Mouse (Mus musculus) liver, embryonic 15.5 days (tissue): Measurements from ENCODE around the gene Slc22a15. TPM values are rescaled to one million over a fixed set of nuclear protein-coding genes. Genes with fewer than 3 reads are reported as not detected.

Source experiments
- ATAC-seq: fragments of 200-750 bp; cut with Nextera tagmentation; 2 replicates; pipeline ENCODE4 v1.8.0; 2017; ENCODE audit warnings: moderate number of reproducible peaks, mild to moderate bottlenecking, moderate library complexity; ENCODE audit not compliant: insufficient read depth
- H3K27ac ChIP-seq: fragments of 300-500 bp; sonication (generic); replicated peaks from 2 replicates; pipeline ENCODE4 v1.5.1; 2015; ENCODE audit warnings: mild to moderate bottlenecking, inconsistent platforms
- H3K27me3 ChIP-seq: fragments of 300-500 bp; sonication (generic); 2 replicates; pipeline ENCODE4 v1.6.1; 2015; ENCODE audit warnings: mild to moderate bottlenecking, inconsistent platforms
- H3K36me3 ChIP-seq: fragments of 300-500 bp; sonication (generic); replicated peaks from 2 replicates; pipeline ENCODE4 v1.6.1; 2015; ENCODE audit warnings: moderate library complexity, mild to moderate bottlenecking, inconsistent platforms
- H3K4me1 ChIP-seq: fragments of 300-500 bp; sonication (generic); replicated peaks from 2 replicates; pipeline ENCODE4 v1.6.1; 2015; ENCODE audit warnings: inconsistent platforms
- H3K4me2 ChIP-seq: fragments of 300-500 bp; sonication (generic); 2 replicates; pipeline ENCODE4 v1.6.1; 2015; ENCODE audit warnings: moderate library complexity, mild to moderate bottlenecking, inconsistent platforms
- H3K4me3 ChIP-seq: fragments of 300-500 bp; sonication (generic); replicated peaks from 2 replicates; pipeline ENCODE4 v1.5.1; 2015; ENCODE audit warnings: mild to moderate bottlenecking, inconsistent platforms
- H3K9ac ChIP-seq: fragments of 300-500 bp; sonication (generic); 2 replicates; pipeline ENCODE4 v1.6.1; 2015; ENCODE audit warnings: moderate library complexity, mild to moderate bottlenecking, inconsistent platforms
- H3K9me3 ChIP-seq: fragments of 300-500 bp; sonication (generic); replicated peaks from 2 replicates; pipeline ENCODE4 v1.6.1; 2016; ENCODE audit warnings: inconsistent platforms
- WGBS: fragments of 180-500 bp; shearing (Covaris S2); methylation state at CpG from one replicate; pipeline ENCODE4 v1.1.7; 2015; ENCODE audit warnings: mixed read lengths; ENCODE audit not compliant: insufficient replicate concordance; 5-methylcytosine and 5-hydroxymethylcytosine counted together
- polyA plus RNA-seq: library from polyadenylated mRNA; unstranded; fragments of >200 nt; fragmentation: Nextera tagmentation; extraction: Ambion mirVana; gene quantifications from 2 replicates; pipeline ENCODE4 v1.2.1, GENCODE M21; 2015

Gene Slc22a15
- polyA plus RNA-seq, 1 experiment from 2014 or later, result 2.6 TPM

DNA sequence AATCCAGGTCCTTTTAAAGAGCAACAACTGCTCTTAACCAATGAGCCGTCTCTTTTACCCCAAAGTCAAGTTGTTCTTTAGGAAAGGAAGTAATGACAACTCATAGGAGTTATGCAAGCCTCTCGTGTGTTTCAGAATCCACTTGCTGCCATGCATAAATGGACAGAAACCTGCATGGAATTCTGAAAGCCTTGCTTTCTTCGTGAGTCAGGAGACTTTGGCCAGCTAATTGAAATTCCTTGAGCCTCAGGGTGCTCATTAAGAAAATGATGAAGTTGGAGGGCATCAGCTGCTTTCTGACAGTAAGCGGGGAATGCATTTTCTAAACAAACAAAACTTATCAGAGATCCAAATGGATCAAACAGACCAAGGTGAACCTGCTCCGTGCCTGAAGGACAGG lies 21.0 kb upstream of the Slc22a15 start:
- no peak overlapping the region for H3K27ac ChIP-seq
- no peak overlapping the region for H3K4me2 ChIP-seq
- H3K36me3 ChIP-seq, result no peaks in the 10 kb centered on the region
- H3K27me3 ChIP-seq, result no peaks in the 10 kb centered on the region
- WGBS, result 52% methylated on average over 5 of the region's 5 CpGs
- no peak for ATAC-seq
- no peak overlapping the region for H3K9ac ChIP-seq
- no peaks in the 10 kb centered on the region for H3K9me3 ChIP-seq
- 0 out of 2 replicates have a peak, but pooled peaks cover 5% of the 10 kb centered on the region for H3K4me1 ChIP-seq
- H3K4me3 ChIP-seq, result no peak overlapping the region

- no peak overlapping the region for H3K9ac ChIP-seq
- H3K4me1 ChIP-seq, result peaks cover 4% of the 10 kb centered on the region; the same call in 1 of the 2 replicates
- peak; percentile 55; the same call in 1 of the 2 replicates for ATAC-seq
- no peak overlapping the region for H3K4me3 ChIP-seq
- H3K27me3 ChIP-seq, result no peaks in the 10 kb centered on the region
- whole genome bisulfite sequencing, result 28% methylated on average over 4 of the region's 4 CpGs
- H3K27ac ChIP-seq, result no peak overlapping the region
- no peaks in the 10 kb centered on the region for H3K9me3 ChIP-seq
- H3K36me3 ChIP-seq, result no peaks in the 10 kb centered on the region
- no peak overlapping the region for H3K4me2 ChIP-seq
Observed at GRCm38 (mm10) chr3:101940418-101940817, 16.2 kb upstream of the Slc22a15 start.

GRCm38 (mm10) chr3:101939865-101940264 lies 15.6 kb upstream of the Slc22a15 start:
- Histone ChIP-seq H3K9ac (no peak overlapping the region), H3K4me1 (peaks cover 4% of the 10 kb centered on the region; the same call in 1 of the 2 replicates), H3K27ac (no peak overlapping the region), H3K9me3 (no peaks in the 10 kb centered on the region), H3K36me3 (no peaks in the 10 kb centered on the region), H3K4me2 (no peak overlapping the region), H3K4me3 (no peak overlapping the region), H3K27me3 (no peaks in the 10 kb centered on the region)
- peak; percentile 51; the same call in 1 of the 2 replicates for ATAC-seq
- 61% methylated on average over 3 of the region's 3 CpGs for WGBS

- Histone ChIP-seq H3K4me2 (no peak overlapping the region), H3K27me3 (no peaks in the 10 kb centered on the region), H3K9me3 (no peaks in the 10 kb centered on the region), H3K9ac (no peak overlapping the region), H3K4me1 (peaks cover 4% of the 10 kb centered on the region; the same call in 1 of the 2 replicates), H3K4me3 (no peak overlapping the region), H3K36me3 (no peaks in the 10 kb centered on the region), H3K27ac (no peak overlapping the region)
- WGBS, result 33% methylated on average over 7 of the region's 7 CpGs
- ATAC-seq, result no peak
Observed at GRCm38 (mm10) chr3:101939152-101939551, 14.9 kb upstream of the Slc22a15 start.

DNA sequence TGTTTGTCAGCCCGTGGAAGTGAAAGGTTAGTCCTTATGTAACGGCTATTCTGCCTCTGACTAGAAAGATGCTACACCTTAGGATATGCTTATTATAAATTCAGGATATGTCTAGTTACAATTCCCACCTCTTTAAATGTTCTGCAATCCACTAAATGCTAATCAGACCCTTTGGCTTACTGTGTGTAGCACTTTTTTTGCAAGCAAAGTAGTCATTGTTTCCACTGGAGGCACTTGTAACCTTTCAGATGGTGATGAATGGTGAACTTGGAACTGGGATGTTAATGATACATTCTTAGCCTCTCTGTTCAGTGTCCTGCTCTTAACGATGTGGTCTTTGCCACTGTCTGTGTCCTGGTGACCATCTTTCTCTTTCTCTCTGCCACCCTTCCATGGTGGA lies 12.1 kb upstream of the Slc22a15 start:
- no peaks in the 10 kb centered on the region for H3K27me3 ChIP-seq
- H3K36me3 ChIP-seq, result no peaks in the 10 kb centered on the region
- H3K4me3 ChIP-seq, result no peak overlapping the region
- peaks cover 4% of the 10 kb centered on the region; the same call in 1 of the 2 replicates for H3K4me1 ChIP-seq
- no peaks in the 10 kb centered on the region for H3K9me3 ChIP-seq
- WGBS, result 45% methylated on average over 3 of the region's 3 CpGs
- H3K27ac ChIP-seq, result no peak overlapping the region
- H3K9ac ChIP-seq, result no peak overlapping the region
- no peak overlapping the region for H3K4me2 ChIP-seq
- no peak for ATAC-seq

GRCm38 (mm10) chr3:101933820-101934219 lies 9.6 kb upstream of the Slc22a15 start:
- Histone ChIP-seq H3K27ac (no peak overlapping the region), H3K9ac (no peak overlapping the region), H3K27me3 (no peaks in the 10 kb centered on the region), H3K4me2 (no peak overlapping the region), H3K4me1 (no peaks in the 10 kb centered on the region), H3K9me3 (no peaks in the 10 kb centered on the region), H3K36me3 (no peaks in the 10 kb centered on the region), H3K4me3 (no peak overlapping the region)
- ATAC-seq, result no peak
- WGBS, result 42% methylated on average over 2 of the region's 2 CpGs

GRCm38 (mm10) chr3:101929105-101929876 lies 5.0 kb upstream of the Slc22a15 start:
- no peaks in the 10 kb centered on the region for H3K9me3 ChIP-seq
- H3K4me3 ChIP-seq, result no peak overlapping the region
- peaks cover 9% of the 10 kb centered on the region; the same call in 1 of the 2 replicates for H3K4me1 ChIP-seq
- no peak overlapping the region for H3K27ac ChIP-seq
- H3K36me3 ChIP-seq, result no peaks in the 10 kb centered on the region
- H3K9ac ChIP-seq, result no peak overlapping the region
- no peak overlapping the region for H3K4me2 ChIP-seq
- peaks cover 4% of the 10 kb centered on the region for H3K27me3 ChIP-seq
- ATAC-seq, result no peak
- 36% methylated on average over 4 of the region's 4 CpGs for WGBS

GRCm38 (mm10) chr3:101926636-101927035 lies 2.4 kb upstream of the Slc22a15 start:
- ATAC-seq, result no peak
- H3K4me3 ChIP-seq, result no peak overlapping the region
- peaks cover 22% of the 10 kb centered on the region for H3K27me3 ChIP-seq
- H3K4me2 ChIP-seq, result no peak overlapping the region
- no peak overlapping the region for H3K27ac ChIP-seq
- H3K9ac ChIP-seq, result no peak overlapping the region
- H3K9me3 ChIP-seq, result no peaks in the 10 kb centered on the region
- H3K4me1 ChIP-seq, result peaks cover 12% of the 10 kb centered on the region; the same call in 1 of the 2 replicates
- H3K36me3 ChIP-seq, result no peaks in the 10 kb centered on the region

DNA sequence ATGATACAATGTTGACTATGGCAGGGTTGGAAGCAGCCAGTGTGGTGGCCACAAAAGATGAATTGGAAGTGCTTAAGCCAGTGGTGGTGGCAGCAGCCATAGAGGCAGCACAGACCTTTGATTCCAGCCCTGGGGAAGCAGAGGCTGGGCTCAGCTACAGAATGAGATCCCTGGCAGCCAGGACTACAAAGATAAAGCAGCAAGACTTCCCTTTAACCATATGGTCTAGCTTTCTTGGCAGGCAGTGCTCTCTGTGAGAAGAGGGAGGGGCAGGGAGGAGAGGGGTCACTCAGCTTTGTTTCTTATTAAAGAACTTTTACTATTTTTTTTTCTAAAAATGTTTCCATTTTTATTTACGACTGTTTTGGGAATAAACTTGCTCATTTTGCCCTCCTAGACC lies 1.4 kb upstream of the Slc22a15 start:
- Histone ChIP-seq H3K4me1 (peaks cover 12% of the 10 kb centered on the region; the same call in 1 of the 2 replicates), H3K27ac (no peak overlapping the region), H3K4me3 (no peak overlapping the region), H3K36me3 (no peaks in the 10 kb centered on the region), H3K9ac (no peak overlapping the region), H3K27me3 (peaks cover 22% of the 10 kb centered on the region), H3K9me3 (no peaks in the 10 kb centered on the region), H3K4me2 (no peak overlapping the region)
- ATAC-seq, result no peak
- 53% methylated on average over 1 of the region's 1 CpGs for WGBS

- Histone ChIP-seq H3K4me1 (peaks cover 12% of the 10 kb centered on the region; the same call in 1 of the 2 replicates), H3K4me3 (no peak overlapping the region), H3K4me2 (0 out of 2 replicates have a peak overlapping the region, but pooled peaks have one; percentile 72), H3K9ac (no peak overlapping the region), H3K9me3 (no peaks in the 10 kb centered on the region), H3K27me3 (peaks cover 22% of the 10 kb centered on the region), H3K36me3 (no peaks in the 10 kb centered on the region), H3K27ac (no peak overlapping the region)
- 65% methylated on average over 7 of the region's 7 CpGs for WGBS
- no peak for ATAC-seq
Observed at GRCm38 (mm10) chr3:101922366-101922765, 1.9 kb downstream of the Slc22a15 start.

GRCm38 (mm10) chr3:101918526-101918925 lies 5.7 kb downstream of the Slc22a15 start:
- 69% methylated on average over 3 of the region's 3 CpGs for WGBS
- Histone ChIP-seq H3K36me3 (0 out of 2 replicates have a peak, but pooled peaks cover 1% of the 10 kb centered on the region), H3K27me3 (peaks cover 10% of the 10 kb centered on the region), H3K27ac (no peak overlapping the region), H3K9me3 (no peaks in the 10 kb centered on the region), H3K9ac (no peak overlapping the region), H3K4me3 (no peak overlapping the region), H3K4me2 (no peak overlapping the region), H3K4me1 (peaks cover 3% of the 10 kb centered on the region; the same call in 1 of the 2 replicates)
- ATAC-seq, result no peak
